Mouse (Mus musculus) MEL (cell line): ENCODE data around the gene March10.

Source experiments
- BHLHE40 ChIP-seq: IDR thresholded peaks from 2 replicates; pipeline ENCODE4 v1.6.1; 2012; ENCODE audit warnings: low read depth, mild to moderate bottlenecking, inconsistent platforms, low read length, improper control_type of control experiment, borderline replicate concordance
- CTCF ChIP-seq, 3 experiments: IDR thresholded peaks in 2 of 3; conservative IDR thresholded peaks in 1 of 3; 2 replicates each; pipeline ENCODE4 v1.5.1; 2011 to 2012; ENCODE audit warnings: low read length in 3 of 3, low read depth in 2 of 3, mild to moderate bottlenecking in 2 of 3, improper control_type of control experiment in 1 of 3, inconsistent platforms in 1 of 3, mixed read lengths in 1 of 3, moderate library complexity in 1 of 3; ENCODE audit not compliant: control insufficient read depth in 1 of 3, insufficient read depth in 1 of 3, poor library complexity in 1 of 3, severe bottlenecking in 1 of 3
- GABPA ChIP-seq: IDR thresholded peaks from 2 replicates; pipeline ENCODE4 v1.6.1; 2012; ENCODE audit warnings: low read depth, mild to moderate bottlenecking, inconsistent platforms, low read length, improper control_type of control experiment, moderate library complexity
- MAFK ChIP-seq: IDR thresholded peaks from 2 replicates; pipeline ENCODE4 v1.6.1; 2011; ENCODE audit warnings: low read depth, mild to moderate bottlenecking, low read length, improper control_type of control experiment, borderline replicate concordance
- MEF2A ChIP-seq: IDR thresholded peaks from 2 replicates; pipeline ENCODE4 v1.6.1; 2014; ENCODE audit warnings: low read depth, mild to moderate bottlenecking, inconsistent platforms, low read length, improper control_type of control experiment; ENCODE audit not compliant: poor library complexity, insufficient replicate concordance, severe bottlenecking; ENCODE audit errors: extremely low read depth
- POLR2A ChIP-seq, 2 experiments: IDR thresholded peaks; 2 replicates each; pipeline ENCODE4 v1.6.1; 2011 to 2012; ENCODE audit warnings: low read length in 2 of 2, mild to moderate bottlenecking in 2 of 2, control low read depth in 1 of 2, improper control_type of control experiment in 1 of 2, low read depth in 1 of 2, moderate library complexity in 1 of 2; ENCODE audit not compliant: control insufficient read depth in 1 of 2, insufficient read depth in 1 of 2, poor library complexity in 1 of 2

- TF ChIP-seq MEF2A = no peak
- TF ChIP-seq POLR2A (IDR thresholded peaks at IDR 0.05; ENCODE audit: control insufficient read depth in 1 of 2, insufficient read depth in 1 of 2, low read depth in 1 of 2, low read length in 2 of 2, poor library complexity in 1 of 2) = no peak
- TF ChIP-seq CTCF (IDR thresholded peaks at IDR 0.05 in 2 of 3, conservative IDR thresholded peaks at IDR 0.05 in 1 of 3; ENCODE audit: control insufficient read depth in 1 of 3, insufficient read depth in 1 of 3, low read depth in 2 of 3, low read length in 3 of 3, poor library complexity in 1 of 3, severe bottlenecking in 1 of 3) = no peak
- TF ChIP-seq MAFK = no peak
- TF ChIP-seq BHLHE40 = no peak
- TF ChIP-seq GABPA = no peak
Observed at GRCm38 (mm10) chr11:105467266-105467665, 10.7 kb upstream of the March10 start.
